Mouse (Mus musculus) thymus, adult 2 months (tissue): ENCODE results near the gene Pdia5.

Experiments used
- CTCF ChIP-seq: fragments of 200-500 bp; IDR thresholded peaks from 2 replicates; pipeline ENCODE4 v1.5.1; 2012; ENCODE audit warnings: mild to moderate bottlenecking, control low read depth, low read length, moderate library complexity, borderline replicate concordance; ENCODE audit not compliant: control insufficient read depth, poor library complexity, insufficient read depth; ENCODE audit errors: extremely low read depth
- POLR2A ChIP-seq: fragments of 200-500 bp; IDR thresholded peaks from 2 replicates; pipeline ENCODE4 v1.6.1; 2012; ENCODE audit warnings: mild to moderate bottlenecking, low read length, control low read depth, moderate library complexity; ENCODE audit not compliant: control insufficient read depth, poor library complexity, insufficient read depth; ENCODE audit errors: extremely low read depth

DNA sequence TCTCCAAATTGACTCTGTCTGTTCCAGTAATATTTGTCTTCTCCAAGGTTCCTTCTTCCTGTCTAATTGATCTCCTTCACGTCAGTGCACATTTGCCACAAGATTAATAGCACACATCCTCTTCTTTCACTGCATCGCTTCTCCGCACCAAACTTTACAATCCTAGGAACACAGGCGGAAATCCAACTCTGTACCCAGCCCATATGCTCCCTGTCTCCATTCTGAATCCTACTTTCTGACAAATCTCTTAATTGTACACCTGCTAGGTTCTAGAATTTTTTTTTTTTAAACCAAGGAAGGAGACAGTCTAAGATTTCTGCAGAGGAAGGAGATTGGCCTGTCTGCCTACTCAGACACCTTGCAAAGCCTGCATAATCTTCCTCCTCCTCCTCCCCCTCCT, 59.1 kb downstream of the Pdia5 start:
- TF ChIP-seq POLR2A = no peak
- TF ChIP-seq CTCF = no peak
